Mouse (Mus musculus): Measurements from ENCODE around the gene Mmp2. TPM values are rescaled to one million over a fixed set of nuclear protein-coding genes. Genes with fewer than 3 reads are reported as not detected.
"Not testable (repeated sequence)": the region's sequence is repeated elsewhere in the genome, so short reads cannot be mapped to it uniquely, and the experiment has no call there.

The Mmp2 gene
- 2.3 and 2.9 TPM in 2 replicates for polyA plus RNA-seq (2012; rRNA removed)

DNA sequence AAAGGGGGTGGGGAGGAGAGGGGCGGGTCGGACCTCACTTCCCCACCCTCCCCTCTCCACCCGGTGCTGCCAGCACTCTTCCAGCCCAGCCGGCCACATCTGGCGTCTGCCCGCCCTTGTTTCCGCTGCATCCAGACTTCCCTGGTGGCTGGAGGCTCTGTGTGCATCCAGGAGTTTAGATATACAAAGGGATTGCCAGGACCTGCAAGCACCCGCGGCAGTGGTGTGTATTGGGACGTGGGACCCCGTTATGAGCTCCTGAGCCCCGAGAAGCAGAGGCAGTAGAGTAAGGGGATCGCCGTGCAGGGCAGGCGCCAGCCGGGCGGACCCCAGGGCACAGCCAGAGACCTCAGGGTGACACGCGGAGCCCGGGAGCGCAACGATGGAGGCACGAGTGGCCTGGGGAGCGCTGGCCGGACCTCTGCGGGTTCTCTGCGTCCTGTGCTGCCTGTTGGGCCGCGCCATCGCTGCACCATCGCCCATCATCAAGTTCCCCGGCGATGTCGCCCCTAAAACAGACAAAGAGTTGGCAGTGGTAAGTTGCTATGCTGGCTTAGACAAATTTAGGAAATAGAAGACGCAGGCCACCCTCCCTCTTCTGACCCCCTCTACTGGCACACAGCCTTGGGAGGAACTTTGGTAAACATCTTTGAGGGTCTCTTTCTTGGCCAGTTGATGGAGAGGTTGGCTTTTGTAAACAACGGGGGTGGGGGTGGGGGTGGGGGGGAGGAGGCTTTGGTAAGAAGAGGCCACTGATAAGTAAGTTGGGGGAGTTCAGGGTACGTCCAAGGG is at the start of gene Mmp2:
TSS of gene Mmp2 (plus strand) at position 49 of the 792 bp plus-strand sequence.
- TF ChIP-seq POLR2A (IDR thresholded peaks at IDR 0.05; ENCODE audit: extremely low read depth, insufficient read depth, low read length) (no peak), CTCF (IDR thresholded peaks at IDR 0.05; ENCODE audit: extremely low read depth, insufficient read depth, low read length) (no peak)
- Histone ChIP-seq H3K27ac (ENCODE audit: insufficient read depth, low read length) (no peak within 1 kb of the TSS), H3K4me1 (ENCODE audit: control insufficient read depth, insufficient read depth, low read length) (no peaks in the 10 kb centered on the region), H3K4me3 (ENCODE audit: insufficient read depth, low read length) (0 out of 2 replicates have a peak within 1 kb of the TSS, but pooled peaks have one; percentile 2)

DNA sequence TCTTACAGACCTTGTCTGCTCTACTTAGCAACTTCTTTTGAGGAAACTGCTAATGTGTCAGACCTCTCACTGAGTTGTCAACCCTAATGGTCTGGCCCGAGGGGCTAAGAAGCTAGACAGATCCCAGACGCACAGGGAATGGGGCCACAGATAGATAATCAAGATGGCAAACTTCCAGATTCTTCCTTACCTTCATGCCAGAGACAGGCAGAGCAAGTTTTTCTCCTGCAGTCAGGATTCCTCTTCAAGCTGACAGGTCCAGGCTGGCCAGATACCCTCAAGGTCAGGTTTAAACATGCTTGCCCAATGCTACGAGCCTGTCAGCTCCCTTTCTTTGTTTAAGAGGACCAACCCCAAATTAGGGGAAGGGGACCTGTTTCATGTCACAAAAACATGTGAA is 46.1 kb upstream of the Mmp2 start:
- TF ChIP-seq POLR2A (IDR thresholded peaks at IDR 0.05; ENCODE audit: extremely low read depth, insufficient read depth, low read length) (no peak), CTCF (IDR thresholded peaks at IDR 0.05; ENCODE audit: extremely low read depth, insufficient read depth, low read length) (no peak)
- H3K4me1 ChIP-seq (ENCODE audit: control insufficient read depth, insufficient read depth, low read length) = no peaks in the 10 kb centered on the region
- H3K4me3 ChIP-seq (ENCODE audit: insufficient read depth, low read length) = no peak overlapping the region
- H3K27ac ChIP-seq (ENCODE audit: insufficient read depth, low read length) = no peak overlapping the region

- no peaks in the 10 kb centered on the region for H3K4me1 ChIP-seq (ENCODE audit: control insufficient read depth, insufficient read depth, low read length)
- no peak overlapping the region for H3K4me3 ChIP-seq (ENCODE audit: insufficient read depth, low read length)
- no peak for TF ChIP-seq POLR2A (IDR thresholded peaks at IDR 0.05; ENCODE audit: extremely low read depth, insufficient read depth, low read length)
- no peak for TF ChIP-seq CTCF (IDR thresholded peaks at IDR 0.05; ENCODE audit: extremely low read depth, insufficient read depth, low read length)
- no peak overlapping the region for H3K27ac ChIP-seq (ENCODE audit: insufficient read depth, low read length)
These were observed 43.0 kb upstream of the Mmp2 start for GRCm38 (mm10) chr8:92783906-92784610.

GRCm38 (mm10) chr8:92790835-92791234 is 36.3 kb upstream of the Mmp2 start:
- no peak overlapping the region for H3K27ac ChIP-seq (ENCODE audit: insufficient read depth, low read length)
- no peaks in the 10 kb centered on the region for H3K4me1 ChIP-seq (ENCODE audit: control insufficient read depth, insufficient read depth, low read length)
- H3K4me3 ChIP-seq (ENCODE audit: insufficient read depth, low read length) = no peak overlapping the region
- TF ChIP-seq CTCF (IDR thresholded peaks at IDR 0.05; ENCODE audit: extremely low read depth, insufficient read depth, low read length) (no peak), POLR2A (IDR thresholded peaks at IDR 0.05; ENCODE audit: extremely low read depth, insufficient read depth, low read length) (no peak)

DNA sequence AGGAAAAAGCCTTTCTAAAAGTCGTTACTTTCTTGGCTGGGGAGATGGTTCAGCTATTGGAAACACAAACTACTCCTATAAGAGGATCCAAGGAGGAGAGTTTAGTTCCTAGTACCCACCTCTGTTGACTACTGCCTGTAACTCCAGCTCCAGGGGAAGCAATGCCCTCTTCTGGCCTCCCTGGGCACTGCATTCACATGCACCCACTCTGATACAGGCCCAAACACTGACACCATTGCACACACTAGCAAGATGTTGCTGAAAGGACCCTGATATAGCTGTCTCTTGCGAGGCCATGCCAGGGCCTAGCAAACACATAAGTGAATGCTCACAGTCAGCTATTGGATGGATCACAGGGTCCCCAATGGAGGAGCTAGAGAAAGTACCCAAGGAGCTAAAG is 35.1 kb upstream of the Mmp2 start:
- not testable (repeated sequence) for H3K4me3 ChIP-seq (ENCODE audit: insufficient read depth, low read length); H3K4me1 ChIP-seq (ENCODE audit: control insufficient read depth, insufficient read depth, low read length); H3K27ac ChIP-seq (ENCODE audit: insufficient read depth, low read length)

DNA sequence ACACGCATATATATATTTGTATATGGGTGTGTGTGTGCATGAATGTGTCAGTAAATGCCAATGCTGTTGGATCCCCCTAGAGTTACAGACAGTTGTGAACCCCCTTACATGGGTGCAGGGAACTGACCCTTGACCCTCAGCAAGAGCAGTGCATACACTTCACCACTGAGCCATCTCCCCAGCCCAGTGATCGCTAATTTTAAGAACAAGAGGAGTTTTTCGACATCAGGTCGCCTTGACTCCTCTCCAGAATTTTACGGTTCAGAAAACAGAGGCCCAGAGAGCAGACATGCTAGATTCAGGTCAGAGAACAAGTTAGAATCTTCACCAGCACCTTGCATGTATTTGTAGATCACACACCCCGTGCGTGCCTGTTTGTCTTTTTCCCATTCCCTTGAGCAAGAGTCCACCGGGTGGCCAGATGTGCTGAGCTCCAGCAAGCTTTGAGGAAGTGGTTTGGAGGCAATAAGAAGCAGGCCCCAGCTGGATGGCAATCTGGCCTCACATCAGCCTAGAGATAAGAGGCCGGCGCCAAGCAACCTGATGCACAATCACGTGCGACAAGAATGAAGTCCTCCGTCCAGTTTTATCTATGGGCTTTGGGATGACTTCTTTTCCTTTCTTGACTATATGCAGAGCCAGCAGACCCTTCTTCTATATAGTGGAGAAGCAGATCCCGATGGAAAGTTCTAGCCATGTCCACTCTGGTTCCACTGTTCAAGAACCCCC is 33.1 kb upstream of the Mmp2 start:
- no peak for TF ChIP-seq POLR2A (IDR thresholded peaks at IDR 0.05; ENCODE audit: extremely low read depth, insufficient read depth, low read length)
- TF ChIP-seq CTCF (IDR thresholded peaks at IDR 0.05; ENCODE audit: extremely low read depth, insufficient read depth, low read length) = no peak
- H3K4me1 ChIP-seq (ENCODE audit: control insufficient read depth, insufficient read depth, low read length) = no peaks in the 10 kb centered on the region
- no peak overlapping the region for H3K27ac ChIP-seq (ENCODE audit: insufficient read depth, low read length)
- no peak overlapping the region for H3K4me3 ChIP-seq (ENCODE audit: insufficient read depth, low read length)

GRCm38 (mm10) chr8:92797527-92797931 is 29.6 kb upstream of the Mmp2 start:
- no peaks in the 10 kb centered on the region for H3K4me1 ChIP-seq (ENCODE audit: control insufficient read depth, insufficient read depth, low read length)
- H3K4me3 ChIP-seq (ENCODE audit: insufficient read depth, low read length) = no peak overlapping the region
- no peak for TF ChIP-seq POLR2A (IDR thresholded peaks at IDR 0.05; ENCODE audit: extremely low read depth, insufficient read depth, low read length)
- TF ChIP-seq CTCF (IDR thresholded peaks at IDR 0.05; ENCODE audit: extremely low read depth, insufficient read depth, low read length) = no peak
- no peak overlapping the region for H3K27ac ChIP-seq (ENCODE audit: insufficient read depth, low read length)

DNA sequence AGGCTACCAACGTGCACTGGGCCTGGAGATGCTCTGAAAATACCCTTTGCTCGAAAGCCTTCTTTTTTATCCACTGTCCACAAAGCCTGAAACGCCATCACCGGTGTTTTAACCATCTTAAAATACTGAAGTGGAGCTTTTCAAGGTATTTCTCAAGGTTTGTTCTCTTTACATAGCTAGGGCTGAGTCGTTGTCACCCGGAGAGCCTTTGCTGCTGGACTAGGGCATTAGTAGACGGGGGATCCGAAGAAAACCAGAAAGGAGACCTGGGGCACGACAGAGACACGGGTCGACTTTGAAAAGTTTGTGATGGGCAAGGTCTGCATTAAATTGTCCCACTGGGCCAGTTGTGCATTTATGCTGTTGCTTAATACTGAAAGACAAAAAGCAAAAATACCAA is 27.7 kb upstream of the Mmp2 start:
- Histone ChIP-seq H3K4me1 (ENCODE audit: control insufficient read depth, insufficient read depth, low read length) (no peaks in the 10 kb centered on the region), H3K27ac (ENCODE audit: insufficient read depth, low read length) (no peak overlapping the region), H3K4me3 (ENCODE audit: insufficient read depth, low read length) (no peak overlapping the region)
- TF ChIP-seq CTCF (IDR thresholded peaks at IDR 0.05; ENCODE audit: extremely low read depth, insufficient read depth, low read length) (no peak), POLR2A (IDR thresholded peaks at IDR 0.05; ENCODE audit: extremely low read depth, insufficient read depth, low read length) (no peak)

GRCm38 (mm10) chr8:92801231-92801630 is 25.9 kb upstream of the Mmp2 start:
- no peaks in the 10 kb centered on the region for H3K4me1 ChIP-seq (ENCODE audit: control insufficient read depth, insufficient read depth, low read length)
- H3K4me3 ChIP-seq (ENCODE audit: insufficient read depth, low read length) = no peak overlapping the region
- H3K27ac ChIP-seq (ENCODE audit: insufficient read depth, low read length) = no peak overlapping the region
- TF ChIP-seq POLR2A (IDR thresholded peaks at IDR 0.05; ENCODE audit: extremely low read depth, insufficient read depth, low read length) (no peak), CTCF (IDR thresholded peaks at IDR 0.05; ENCODE audit: extremely low read depth, insufficient read depth, low read length) (no peak)
